Comparison of ENCODE assay signal across 8 mouse cellular contexts in genomic region chr13:22034443-22035266, GRCm38 (mm10). TPM values are rescaled to one million over a fixed set of nuclear protein-coding genes. Genes with fewer than 3 reads are reported as not detected.
DNase-seq lines count a peak whose midpoint lies in the region; ATAC-seq lines count a peak whose summit lies in the region.

No protein-coding gene starts in this region.

- peak overlapping the region; percentile 43 for H3K4me3 ChIP-seq in heart, embryonic 11.5 days (ENCODE audit: low read depth, low read length)
- peak overlapping the region; percentile 30 for H3K4me3 ChIP-seq in hindbrain, embryonic 14.5 days (replicated peaks; ENCODE audit: low read length)
- peak overlapping the region; percentile 71 for H3K4me3 ChIP-seq in liver, embryonic 16.5 days (ENCODE audit: low read depth, low read length)

- H3K9me3 ChIP-seq in heart, embryonic 11.5 days (replicated peaks; ENCODE audit: control insufficient read depth, low read length) = no peaks in the 10 kb centered on the region
- no peaks in the 10 kb centered on the region for H3K9me3 ChIP-seq in hindbrain, embryonic 14.5 days (ENCODE audit: control insufficient read depth, low read length)
- no peaks in the 10 kb centered on the region for H3K9me3 ChIP-seq in liver, embryonic 16.5 days (replicated peaks; ENCODE audit: control insufficient read depth, low read length)

- H3K4me1 ChIP-seq in heart, embryonic 11.5 days (ENCODE audit: control insufficient read depth, insufficient read depth, low read length) = peaks cover 2% of the 10 kb centered on the region; the same call in 1 of the 2 replicates
- peaks cover 14% of the 10 kb centered on the region for H3K4me1 ChIP-seq in hindbrain, embryonic 14.5 days (replicated peaks; ENCODE audit: control insufficient read depth, insufficient read depth, low read length)
- H3K4me1 ChIP-seq in liver, embryonic 16.5 days (ENCODE audit: control insufficient read depth, low read depth, low read length) = peaks cover 32% of the 10 kb centered on the region

- peak overlapping the region; percentile 83 for H3K9ac ChIP-seq in heart, embryonic 11.5 days (ENCODE audit: low read depth, low read length)
- H3K9ac ChIP-seq in hindbrain, embryonic 14.5 days = peak overlapping the region; percentile 37
- H3K9ac ChIP-seq in liver, embryonic 16.5 days (ENCODE audit: low read depth, low read length) = peak overlapping the region; percentile 84

- no peak for DNase-seq in heart, postnatal 14 days
- DNase-seq in R1 (ENCODE audit: low read depth, low spot score) = peak; percentile 77
- no peak for DNase-seq in hindbrain, embryonic 14.5 days (ENCODE audit: low spot score)
- DNase-seq in adrenal gland, postnatal 14 days = no peak
- DNase-seq in gastrocnemius, postnatal 4 days (ENCODE audit: low spot score in 2 of 2) = no peak
- no peak for DNase-seq in cerebellum, postnatal 25 days

- peak overlapping the region; percentile 82 for H3K27ac ChIP-seq in heart, embryonic 11.5 days (ENCODE audit: low read depth, low read length)
- H3K27ac ChIP-seq in hindbrain, embryonic 14.5 days = no peak overlapping the region
- peak overlapping the region; percentile 99 for H3K27ac ChIP-seq in liver, embryonic 16.5 days (ENCODE audit: low read length)

- no peaks in the 10 kb centered on the region for H3K36me3 ChIP-seq in heart, embryonic 11.5 days (ENCODE audit: control insufficient read depth, insufficient read depth, low read length)
- H3K36me3 ChIP-seq in hindbrain, embryonic 14.5 days (replicated peaks; ENCODE audit: control insufficient read depth, insufficient read depth) = no peaks in the 10 kb centered on the region
- no peaks in the 10 kb centered on the region for H3K36me3 ChIP-seq in liver, embryonic 16.5 days (ENCODE audit: control insufficient read depth, insufficient read depth)

- 3% methylated on average over 8 of the region's 14 CpGs for WGBS in heart, embryonic 11.5 days (ENCODE audit: insufficient replicate concordance)
- under 1% methylated on average over 8 of the region's 14 CpGs for WGBS in hindbrain, embryonic 14.5 days
- WGBS in liver, embryonic 16.5 days (ENCODE audit: insufficient replicate concordance) = 1% methylated on average over 10 of the region's 14 CpGs

- H3K4me2 ChIP-seq in heart, embryonic 11.5 days = peak overlapping the region; percentile 70
- peak overlapping the region; percentile 76 for H3K4me2 ChIP-seq in hindbrain, embryonic 14.5 days (replicated peaks)
- H3K4me2 ChIP-seq in liver, embryonic 16.5 days (ENCODE audit: low read depth, low read length) = peak overlapping the region; percentile 80

- intact Hi-C loops in heart, postnatal 14 days (cut with DNase I) = loop anchor here (5.0 kb wide), 1 partner anchor 1538 kb away; the partner anchor contains the start of genes Hist1h2ad, Hist1h2ae, Hist1h2bf and Hist1h2bg

- ATAC-seq in heart, embryonic 11.5 days (replicated peaks; ENCODE audit: insufficient number of reproducible peaks, low FRiP score, low TSS enrichment) = peak; percentile 27
- ATAC-seq in hindbrain, embryonic 14.5 days (ENCODE audit: low FRiP score) = no peak
- no peak for ATAC-seq in liver, embryonic 16.5 days (ENCODE audit: low read depth)

- no peaks in the 10 kb centered on the region for H3K27me3 ChIP-seq in heart, embryonic 11.5 days (ENCODE audit: control insufficient read depth, insufficient read depth, low read length)
- H3K27me3 ChIP-seq in hindbrain, embryonic 14.5 days (ENCODE audit: control insufficient read depth, insufficient read depth, low read length) = no peaks in the 10 kb centered on the region
- H3K27me3 ChIP-seq in liver, embryonic 16.5 days (ENCODE audit: control insufficient read depth, insufficient read depth, low read depth, low read length) = no peaks in the 10 kb centered on the region

RNA-seq across cellular contexts. Expression of gene Hist1h2ah, which starts 0.7 kb away (rescaled TPM):
- polyA plus RNA-seq in heart, embryonic 11.5 days (2014; fragmentation: Nextera tagmentation; extraction: Ambion mirVana) = 10.1 TPM in 1 of 2 replicates, not detected in the other
- 100 to 1,000 TPM in 1 of 2 experiments, 10 to 100 TPM in 1; 69.3 to 132 TPM for total RNA-seq in heart, postnatal 14 days (2021)
- polyA plus RNA-seq in hindbrain, embryonic 14.5 days (2014; fragmentation: Nextera tagmentation; extraction: Ambion mirVana) = 8.0 TPM in 1 of 2 replicates, not detected in the other
- polyA plus RNA-seq in liver, embryonic 16.5 days (2015; fragmentation: Nextera tagmentation; extraction: Ambion mirVana) = 13.7 and 18.8 TPM in 2 replicates
- 203 and 342 TPM in 2 replicates for total RNA-seq in adrenal gland, postnatal 14 days (2021)
- total RNA-seq in gastrocnemius, postnatal 4 days (2021) = 100 to 1,000 TPM; 276 to 360 TPM

RNA-seq across cellular contexts. Expression of gene Hist1h2bk, which starts 1.0 kb away (rescaled TPM):
- polyA plus RNA-seq in heart, embryonic 11.5 days (2014; fragmentation: Nextera tagmentation; extraction: Ambion mirVana) = 2.2 and 3.9 TPM in 2 replicates
- total RNA-seq in heart, postnatal 14 days (2021) = 100 to 1,000 TPM in 1 of 2 experiments, 10 to 100 TPM in 1; 67.9 to 160 TPM
- 1.5 and 1.6 TPM in 2 replicates for polyA plus RNA-seq in hindbrain, embryonic 14.5 days (2014; fragmentation: Nextera tagmentation; extraction: Ambion mirVana)
- polyA plus RNA-seq in liver, embryonic 16.5 days (2015; fragmentation: Nextera tagmentation; extraction: Ambion mirVana) = 2.9 and 4.7 TPM in 2 replicates
- total RNA-seq in adrenal gland, postnatal 14 days (2021) = 207 and 301 TPM in 2 replicates
- 100 to 1,000 TPM; 393 to 555 TPM for total RNA-seq in gastrocnemius, postnatal 4 days (2021)

RNA-seq across cellular contexts. Expression of gene Hist1h4i, which starts 6.5 kb away (rescaled TPM):
- polyA plus RNA-seq in heart, embryonic 11.5 days (2014; fragmentation: Nextera tagmentation; extraction: Ambion mirVana) = 12.1 and 15.7 TPM in 2 replicates
- 10 to 100 TPM; 29.6 to 55.4 TPM for total RNA-seq in heart, postnatal 14 days (2021)
- polyA plus RNA-seq in hindbrain, embryonic 14.5 days (2014; fragmentation: Nextera tagmentation; extraction: Ambion mirVana) = 6.0 and 6.2 TPM in 2 replicates
- 47.5 and 58.3 TPM in 2 replicates for polyA plus RNA-seq in liver, embryonic 16.5 days (2015; fragmentation: Nextera tagmentation; extraction: Ambion mirVana)
- 104 and 144 TPM in 2 replicates for total RNA-seq in adrenal gland, postnatal 14 days (2021)
- 100 to 1,000 TPM; 143 to 189 TPM for total RNA-seq in gastrocnemius, postnatal 4 days (2021)

RNA-seq across cellular contexts. Expression of gene Hist1h2ag, which starts 8.1 kb away (rescaled TPM):
- polyA plus RNA-seq in heart, embryonic 11.5 days (2014; fragmentation: Nextera tagmentation; extraction: Ambion mirVana) = 12.3 and 19.7 TPM in 2 replicates
- 100 to 1,000 TPM in 1 of 2 experiments, 10 to 100 TPM in 1; 44.4 to 112 TPM for total RNA-seq in heart, postnatal 14 days (2021)
- polyA plus RNA-seq in hindbrain, embryonic 14.5 days (2014; fragmentation: Nextera tagmentation; extraction: Ambion mirVana) = 4.4 and 5.3 TPM in 2 replicates
- polyA plus RNA-seq in liver, embryonic 16.5 days (2015; fragmentation: Nextera tagmentation; extraction: Ambion mirVana) = 13.1 and 20.8 TPM in 2 replicates
- 114 and 174 TPM in 2 replicates for total RNA-seq in adrenal gland, postnatal 14 days (2021)
- 100 to 1,000 TPM; 270 to 354 TPM for total RNA-seq in gastrocnemius, postnatal 4 days (2021)

RNA-seq across cellular contexts. Expression of gene Hist1h2bj, which starts 8.4 kb away (rescaled TPM):
- 2.7 and 7.5 TPM in 2 replicates for polyA plus RNA-seq in heart, embryonic 11.5 days (2014; fragmentation: Nextera tagmentation; extraction: Ambion mirVana)
- total RNA-seq in heart, postnatal 14 days (2021) = 10 to 100 TPM; 36.4 to 83.6 TPM
- 1.8 and 2.5 TPM in 2 replicates for polyA plus RNA-seq in hindbrain, embryonic 14.5 days (2014; fragmentation: Nextera tagmentation; extraction: Ambion mirVana)
- polyA plus RNA-seq in liver, embryonic 16.5 days (2015; fragmentation: Nextera tagmentation; extraction: Ambion mirVana) = 13.4 and 22.7 TPM in 2 replicates
- 118 and 165 TPM in 2 replicates for total RNA-seq in adrenal gland, postnatal 14 days (2021)
- 100 to 1,000 TPM; 250 to 321 TPM for total RNA-seq in gastrocnemius, postnatal 4 days (2021)
